Comparison of ENCODE assay signal across 8 mouse cellular contexts in the genomic region with DNA sequence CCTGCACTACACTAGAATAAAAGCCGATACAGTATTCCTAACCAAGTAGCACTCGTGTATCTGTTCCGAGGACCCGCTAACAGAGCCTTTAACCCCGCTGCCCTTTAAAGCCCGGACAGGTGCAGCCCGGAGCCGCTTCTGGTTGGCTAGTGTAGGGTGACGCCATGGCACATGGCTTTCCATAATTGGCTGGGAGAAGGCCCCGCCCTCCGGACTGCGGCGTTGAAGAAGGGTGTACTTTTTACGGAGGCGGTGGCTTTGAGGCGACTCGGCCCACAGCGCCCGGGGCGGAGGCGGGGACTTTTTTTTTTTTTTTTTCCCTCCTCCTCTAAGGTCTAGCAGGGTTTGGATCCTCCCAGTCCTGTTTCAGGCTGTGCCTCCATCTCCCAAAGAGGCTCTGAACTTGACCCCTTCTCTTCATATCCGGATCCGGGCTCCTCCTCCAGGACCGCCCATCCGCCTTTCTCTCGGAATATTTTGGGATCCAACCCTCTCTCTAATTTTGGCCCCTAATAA. TPM values are rescaled to one million over a fixed set of nuclear protein-coding genes. Genes with fewer than 3 reads are reported as not detected.
A peak's percentile ranks its signal among the peaks of the same experiment; 100 is the strongest.
DNase-seq lines count a peak whose midpoint lies in the region; ATAC-seq lines count a peak whose summit lies in the region.

A gene (plus strand): TSS at position 198 of the 516 bp plus-strand sequence.

- H3K27ac ChIP-seq in intestine, embryonic 14.5 days (ENCODE audit: low read depth), result peak within 1 kb of the TSS; percentile 71

- peak; percentile 94 for ATAC-seq in intestine, embryonic 14.5 days (replicated peaks; ENCODE audit: low FRiP score, low TSS enrichment, low read depth)
- ATAC-seq in megakaryocyte progenitor cell, adult 5-6 weeks (replicated peaks; ENCODE audit: poor library complexity), result peak; percentile 89

- no peaks in the 10 kb centered on the region for H3K36me3 ChIP-seq in intestine, embryonic 14.5 days (ENCODE audit: control insufficient read depth, insufficient read depth, low read length)

- H3K4me3 ChIP-seq in intestine, embryonic 14.5 days (ENCODE audit: low read depth, low read length), result peak within 1 kb of the TSS; percentile 44

- H3K4me1 ChIP-seq in intestine, embryonic 14.5 days (replicated peaks; ENCODE audit: control insufficient read depth, insufficient read depth, low read length), result peaks cover 11% of the 10 kb centered on the region; the same call in 1 of the 2 replicates

- intact Hi-C loops in gastrocnemius, postnatal 36 days (cut with DNase I), result no loop called here
- intact Hi-C loops in left cerebral cortex, postnatal 10 days (cut with DNase I), result no loop called here

- peak within 1 kb of the TSS; percentile 59 for H3K9ac ChIP-seq in intestine, embryonic 14.5 days (ENCODE audit: low read length)

- peak; percentile 96 for DNase-seq in adrenal gland, postnatal 10 days
- DNase-seq in embryo, embryonic 9.5 days (ENCODE audit: extremely low spot score), result peak; percentile 90
- peak; percentile 82 to 94 for DNase-seq in gastrocnemius, postnatal 36 days
- peak; percentile 95 for DNase-seq in intestine, embryonic 14.5 days (ENCODE audit: low spot score)
- DNase-seq in left cerebral cortex, postnatal 10 days (ENCODE audit: extremely low spot score in 1 of 2, low spot score in 2 of 2), result peak; percentile 94 to 97
- peak; percentile 97 to 98 for DNase-seq in right cerebral cortex, postnatal 10 days (ENCODE audit: low spot score in 2 of 2)
- peak; percentile 96 for DNase-seq in urinary bladder, postnatal 14 days (ENCODE audit: low spot score)

- under 1% methylated on average over 26 of the region's 26 CpGs for WGBS in intestine, embryonic 14.5 days

- H3K27me3 ChIP-seq in intestine, embryonic 14.5 days (replicated peaks; ENCODE audit: control insufficient read depth, insufficient read depth, low read length), result peaks cover 24% of the 10 kb centered on the region

- peak within 1 kb of the TSS; percentile 88 for H3K4me2 ChIP-seq in intestine, embryonic 14.5 days (ENCODE audit: low read length)

- no peaks in the 10 kb centered on the region for H3K9me3 ChIP-seq in intestine, embryonic 14.5 days (ENCODE audit: control insufficient read depth, low read length)

RNA-seq across cellular contexts. Expression of the gene that starts here (rescaled TPM):
- 10 to 100 TPM; 35.8 to 43.1 TPM for total RNA-seq in adrenal gland, postnatal 10 days (2021)
- total RNA-seq in gastrocnemius, postnatal 36 days (2021), result 10 to 100 TPM; 39.1 to 49.8 TPM
- 20.1 and 20.2 TPM in 2 replicates for polyA plus RNA-seq in intestine, embryonic 14.5 days (2014; fragmentation: Nextera tagmentation; extraction: Ambion mirVana)
- 10 to 100 TPM; 87.4 to 88.4 TPM for total RNA-seq in left cerebral cortex, postnatal 10 days (2021)
- total RNA-seq in megakaryocyte progenitor cell, adult 5-6 weeks (2015), result 5.9 and 6.1 TPM in 2 replicates
- total RNA-seq in megakaryocyte progenitor cell, adult 5-6 weeks (2017), result 4.7 and 6.6 TPM in 2 replicates

Comparison
In these comparisons a context has a peak if more than half of its experiments do, and no peak if none do; other contexts are left out.
1. Peak in every context shown above with its lines: DNase-seq, ATAC-seq, H3K4me3 ChIP-seq and H3K27ac ChIP-seq.
2. RNA of the gene that starts here (total RNA-seq): 87.4 to 88.4 TPM in left cerebral cortex, postnatal 10 days, 39.1 to 49.8 TPM in gastrocnemius, postnatal 36 days and 35.8 to 43.1 TPM in adrenal gland, postnatal 10 days; 4.7 to 6.6 TPM in megakaryocyte progenitor cell, adult 5-6 weeks; every median in the first group is over 4 times any median in the second.